Mouse (Mus musculus): Measurements from ENCODE around the gene Zfp811.

GRCm38 (mm10) chr17:32809544-32810374, at the start of gene Zfp811:
- no peak for TF ChIP-seq GATA1 (IDR thresholded peaks at IDR 0.05; ENCODE audit: low read length)
- no peak for TF ChIP-seq TAL1 (IDR thresholded peaks at IDR 0.05; ENCODE audit: low read length)
